11 mouse cellular contexts compared by ENCODE assay signal in genomic region chr7:73718031-73718430, GRCm38 (mm10). TPM values are rescaled to one million over a fixed set of nuclear protein-coding genes. Genes with fewer than 3 reads are reported as not detected.
A peak's percentile ranks its signal among the peaks of the same experiment; 100 is the strongest.
DNase-seq lines count a peak whose midpoint lies in the region; ATAC-seq lines count a peak whose summit lies in the region.
"Had no signal": no experiment of that assay in that cellular context is flagged by ENCODE, and none has a peak within 500 bp of the region (broad histone marks: within the 10 kb centered on the region; RNA-seq: fewer than 3 reads in every experiment).

No protein-coding gene starts in this region.

- no peak overlapping the region for H3K4me2 ChIP-seq in heart, embryonic 11.5 days
- no peak overlapping the region for H3K4me2 ChIP-seq in intestine, embryonic 15.5 days (replicated peaks)
- H3K4me2 ChIP-seq: neural tube, embryonic 15.5 days had no signal

- no peak overlapping the region for H3K4me3 ChIP-seq in heart, embryonic 11.5 days (ENCODE audit: low read depth, low read length)
- H3K4me3 ChIP-seq in intestine, embryonic 15.5 days (replicated peaks) = no peak overlapping the region
- H3K4me3 ChIP-seq: megakaryocyte, embryonic 14.5 days; neural tube, embryonic 15.5 days had no signal

- H3K27me3 ChIP-seq in heart, embryonic 11.5 days (ENCODE audit: control insufficient read depth, insufficient read depth, low read length) = no peaks in the 10 kb centered on the region
- H3K27me3 ChIP-seq in intestine, embryonic 15.5 days (replicated peaks) = no peaks in the 10 kb centered on the region
- H3K27me3 ChIP-seq: neural tube, embryonic 15.5 days had no signal

- H3K36me3 ChIP-seq in heart, embryonic 11.5 days (ENCODE audit: control insufficient read depth, insufficient read depth, low read length) = no peaks in the 10 kb centered on the region
- H3K36me3 ChIP-seq in intestine, embryonic 15.5 days = no peaks in the 10 kb centered on the region
- H3K36me3 ChIP-seq: neural tube, embryonic 15.5 days had no signal

- 0 out of 2 replicates have a peak, but pooled peaks cover 2% of the 10 kb centered on the region for H3K9me3 ChIP-seq in heart, embryonic 11.5 days (replicated peaks; ENCODE audit: control insufficient read depth, low read length)
- no peaks in the 10 kb centered on the region for H3K9me3 ChIP-seq in intestine, embryonic 15.5 days
- H3K9me3 ChIP-seq: neural tube, embryonic 15.5 days had no signal

- 57% methylated on average over 10 of the region's 10 CpGs for WGBS in heart, embryonic 11.5 days (ENCODE audit: insufficient replicate concordance)
- WGBS in intestine, embryonic 15.5 days = 40% methylated on average over 10 of the region's 10 CpGs

- DNase-seq in heart, adult 18-20 months = peak; percentile 64 to 83
- peak; percentile 51 for DNase-seq in adrenal gland, postnatal 14 days
- DNase-seq in lung, postnatal 25 days (ENCODE audit: low spot score) = peak; percentile 79
- DNase-seq in urinary bladder, postnatal 4 days (ENCODE audit: low spot score in 2 of 2) = no peak
- no peak for DNase-seq in urinary bladder, postnatal 14 days (ENCODE audit: low spot score)
- no peak for DNase-seq in right cerebral cortex, postnatal 14 days
- DNase-seq: B cell, adult 2 months had no signal

- ATAC-seq in heart, embryonic 11.5 days (replicated peaks; ENCODE audit: insufficient number of reproducible peaks, low FRiP score, low TSS enrichment) = no peak
- 0 out of 2 replicates have a peak, but pooled peaks have one; percentile 39 for ATAC-seq in intestine, embryonic 15.5 days

- no peak overlapping the region for H3K27ac ChIP-seq in heart, embryonic 11.5 days (ENCODE audit: low read depth, low read length)
- no peak overlapping the region for H3K27ac ChIP-seq in intestine, embryonic 15.5 days
- H3K27ac ChIP-seq: neural tube, embryonic 15.5 days had no signal

- no peaks in the 10 kb centered on the region; the same call in 1 of the 2 replicates for H3K4me1 ChIP-seq in heart, embryonic 11.5 days (ENCODE audit: control insufficient read depth, insufficient read depth, low read length)
- 0 out of 2 replicates have a peak, but pooled peaks cover 2% of the 10 kb centered on the region for H3K4me1 ChIP-seq in intestine, embryonic 15.5 days (replicated peaks)
- H3K4me1 ChIP-seq: megakaryocyte, embryonic 14.5 days; neural tube, embryonic 15.5 days had no signal

- H3K9ac ChIP-seq in heart, embryonic 11.5 days (ENCODE audit: low read depth, low read length) = no peak overlapping the region
- H3K9ac ChIP-seq in intestine, embryonic 15.5 days = no peak overlapping the region
- H3K9ac ChIP-seq: neural tube, embryonic 15.5 days had no signal

RNA-seq across cellular contexts. Expression of gene Fam174b, which starts 22.1 kb away (rescaled TPM):
- 100 to 1,000 TPM; 187 to 201 TPM for total RNA-seq in heart, adult 18-20 months (2021)
- 30.8 and 36.9 TPM in 2 replicates for polyA plus RNA-seq in heart, embryonic 11.5 days (2014; fragmentation: Nextera tagmentation; extraction: Ambion mirVana)
- total RNA-seq in adrenal gland, postnatal 14 days (2021) = 10.1 and 13.6 TPM in 2 replicates
- 30.4 and 37.8 TPM in 2 replicates for polyA plus RNA-seq in intestine, embryonic 15.5 days (2015; fragmentation: Nextera tagmentation; extraction: Ambion mirVana)

Comparison
In these comparisons a context has a peak if more than half of its experiments do, and no peak if none do; other contexts are left out.
1. DNase-seq: peak in heart, adult 18-20 months (2 of 2), adrenal gland, postnatal 14 days (single experiment) and lung, postnatal 25 days (single experiment); none in urinary bladder, postnatal 4 days (0 of 2), urinary bladder, postnatal 14 days (single experiment) and right cerebral cortex, postnatal 14 days (single experiment).
2. RNA of gene Fam174b, which starts 22.1 kb away (total RNA-seq): 187 to 201 TPM in heart, adult 18-20 months; 10.1 to 13.6 TPM in adrenal gland, postnatal 14 days; every median in the first group is over 10 times any median in the second.